Mouse (Mus musculus) MN1 (cell line): Measurements from ENCODE around the gene Vmn2r45.
"Not testable (repeated sequence)": the region's sequence is repeated elsewhere in the genome, so short reads cannot be mapped to it uniquely, and the experiment has no call there.

ENCODE experiments used
- DNase-seq: peaks from one replicate; pipeline ENCODE4 v3.0.0-alpha.2; 2016; ENCODE audit warnings: low spot score

Vmn2r45 gene

DNA sequence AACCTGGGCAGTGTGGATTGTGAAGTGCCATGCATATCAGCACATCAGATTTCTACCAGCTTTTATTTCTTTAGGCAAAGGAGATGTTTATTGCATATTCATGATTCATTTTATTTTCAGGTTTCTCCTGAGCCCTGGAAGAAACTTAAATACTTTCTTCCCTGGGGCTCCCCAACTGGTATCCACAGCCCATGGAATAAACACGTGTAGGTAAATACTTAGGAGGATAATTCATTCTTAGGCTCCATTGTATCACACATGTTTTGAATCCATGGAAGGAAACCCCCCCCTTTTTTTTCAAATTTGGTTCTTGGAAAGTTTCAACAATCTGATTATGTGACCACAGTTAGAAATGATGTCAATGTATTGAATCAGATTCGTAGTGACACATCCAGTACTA lies at the start of gene Vmn2r45:
TSS of gene Vmn2r45 (minus strand) at position 101 of the 400 bp plus-strand sequence.
- DNase-seq: not testable (repeated sequence)
